Mouse (Mus musculus): ENCODE measurements around the gene Nwd1.

Gene Nwd1

DNA sequence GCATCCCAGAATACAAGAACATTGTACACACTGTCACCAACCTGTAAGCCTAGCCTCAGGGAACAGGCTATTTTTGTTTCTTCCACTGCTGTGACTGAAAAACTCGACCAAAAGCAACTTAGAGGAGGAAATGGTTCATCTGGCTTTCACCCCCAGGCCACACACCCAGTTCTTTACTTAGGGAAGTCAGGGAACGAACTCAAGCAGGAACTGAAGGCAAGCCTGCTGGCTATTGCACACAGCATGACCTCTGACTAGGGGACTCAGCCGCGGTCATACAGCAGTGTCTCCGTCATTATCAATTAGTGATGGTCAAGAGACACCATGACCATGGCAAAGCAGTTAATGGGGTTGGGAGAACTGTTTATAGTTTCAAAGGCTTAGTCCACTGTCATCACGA lies 66.1 kb downstream of the Nwd1 start:
- DNase-seq: no peak

DNA sequence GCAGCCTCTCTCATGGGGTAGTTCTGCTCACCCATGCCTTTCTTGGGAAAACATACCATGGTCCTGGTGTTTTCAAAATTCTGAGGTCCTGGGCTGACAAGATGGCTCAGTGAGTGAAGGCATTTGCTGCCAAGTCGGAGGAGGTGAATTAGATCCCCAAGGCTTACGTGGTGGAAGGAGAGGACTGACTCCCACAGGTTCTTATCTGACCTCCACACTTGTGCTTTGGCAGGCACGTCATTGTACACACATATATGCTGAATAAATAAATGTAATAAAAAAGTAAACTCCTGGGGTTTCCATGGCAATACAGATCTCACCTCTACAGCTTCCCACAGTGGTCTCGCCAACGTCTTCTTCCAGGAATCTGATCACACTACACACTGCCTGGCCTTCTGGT lies 70.1 kb downstream of the Nwd1 start:
- DNase-seq: no peak

DNA sequence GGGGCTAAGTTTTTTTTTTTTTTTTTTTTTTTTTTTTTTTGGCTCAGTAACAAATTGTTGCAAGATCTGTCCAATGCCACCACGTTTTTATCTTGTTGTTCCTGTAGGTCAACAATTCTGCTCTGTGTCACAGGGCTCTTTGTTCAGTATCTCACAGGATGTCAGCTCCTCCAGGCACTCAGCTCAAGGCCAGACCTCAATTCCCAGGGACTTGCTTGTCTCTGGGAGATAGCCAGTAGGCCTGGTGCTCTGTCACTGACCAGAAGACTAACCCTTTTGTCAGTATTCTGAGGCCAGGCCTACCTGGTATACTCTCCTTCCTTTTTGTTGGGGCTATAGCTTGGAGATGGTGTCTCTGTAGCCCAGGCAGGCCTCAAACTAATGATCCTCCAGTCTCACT lies 74.0 kb downstream of the Nwd1 start:
- no peak for DNase-seq

DNA sequence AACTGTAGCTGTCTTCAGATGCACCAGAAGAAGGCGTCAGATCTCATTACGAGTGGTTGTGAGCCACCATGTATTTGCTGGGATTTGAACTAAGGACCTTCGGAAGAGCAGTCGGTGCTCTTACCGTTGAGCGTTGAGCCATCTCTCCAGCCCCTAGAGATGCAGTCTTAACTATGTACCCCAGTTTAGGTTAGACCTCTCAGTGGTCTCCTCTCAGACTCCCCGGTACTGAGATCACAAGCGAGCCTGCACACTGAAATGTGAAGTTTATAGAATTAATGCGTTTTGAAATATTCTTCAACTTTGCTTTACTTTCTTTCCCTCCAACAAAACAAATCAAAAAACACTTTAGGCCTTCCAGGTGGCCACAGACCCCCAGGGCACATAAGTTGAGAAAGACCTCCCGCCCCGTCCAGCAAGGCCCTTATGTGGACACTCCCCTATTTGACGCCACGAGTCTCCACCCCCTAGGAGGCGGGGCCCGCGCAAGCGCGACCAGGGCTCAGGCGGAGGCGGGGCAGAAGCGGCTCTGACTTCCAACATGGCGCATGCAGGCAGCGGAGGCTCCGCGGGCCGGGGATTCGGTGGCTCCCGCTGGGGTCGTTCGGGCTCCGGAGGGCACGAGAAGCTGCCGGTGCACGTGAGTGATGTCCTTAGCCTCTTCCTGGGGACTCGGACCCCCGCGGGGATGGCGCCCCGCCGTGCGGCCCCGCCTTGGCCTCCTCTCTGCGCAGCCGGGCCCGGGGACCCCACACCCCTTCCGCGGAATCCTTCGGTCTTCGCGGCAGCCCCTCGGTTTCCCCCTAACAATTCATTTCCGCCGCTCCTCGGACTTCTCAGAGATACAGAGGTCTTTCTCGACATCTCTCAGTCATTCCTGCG lies 76.5 kb downstream of the Nwd1 start, which contains the start of gene Sin3b:
Sin3b (plus strand) TSS at position 517 of the 882 bp plus-strand sequence.
- DNase-seq: peak; percentile 99

DNA sequence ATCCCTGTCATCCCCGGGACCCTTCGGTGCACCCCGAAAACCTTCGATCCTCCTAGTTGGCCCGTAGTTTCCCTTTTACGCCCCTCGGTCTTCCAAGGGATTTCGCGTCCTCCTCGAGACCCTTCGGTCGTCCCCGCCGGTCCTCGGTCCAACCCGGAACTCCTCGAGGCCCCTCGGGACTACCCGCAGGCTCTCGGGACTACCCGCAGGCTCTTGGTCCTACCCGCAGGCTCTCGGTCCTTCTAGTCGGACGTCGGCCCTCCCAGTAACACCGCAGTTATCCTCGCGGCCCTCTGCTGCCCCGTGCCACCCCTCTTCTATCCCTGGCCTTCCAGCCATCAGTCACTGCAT lies 77.1 kb downstream of the Nwd1 start:
- DNase-seq: no peak

DNA sequence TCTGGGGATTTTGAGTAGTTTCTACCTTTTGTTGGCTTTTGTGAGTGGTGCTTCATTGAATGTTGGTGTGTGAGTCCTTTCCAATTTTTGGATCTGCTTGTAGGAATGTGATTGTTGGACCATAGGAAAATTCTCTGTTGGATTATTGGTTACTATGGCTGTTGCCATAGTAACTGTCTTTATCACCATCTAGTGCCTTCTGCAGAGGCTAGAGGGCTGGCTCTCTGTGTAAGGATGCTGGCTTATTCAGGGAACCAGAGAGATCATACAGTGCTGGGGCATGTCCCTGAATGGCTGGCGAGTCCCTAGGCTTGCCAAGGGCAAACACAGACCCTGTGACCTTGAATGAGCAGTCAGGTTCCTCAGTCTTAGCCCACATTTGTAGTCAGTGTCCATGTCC lies 82.1 kb downstream of the Nwd1 start:
- no peak for DNase-seq

DNA sequence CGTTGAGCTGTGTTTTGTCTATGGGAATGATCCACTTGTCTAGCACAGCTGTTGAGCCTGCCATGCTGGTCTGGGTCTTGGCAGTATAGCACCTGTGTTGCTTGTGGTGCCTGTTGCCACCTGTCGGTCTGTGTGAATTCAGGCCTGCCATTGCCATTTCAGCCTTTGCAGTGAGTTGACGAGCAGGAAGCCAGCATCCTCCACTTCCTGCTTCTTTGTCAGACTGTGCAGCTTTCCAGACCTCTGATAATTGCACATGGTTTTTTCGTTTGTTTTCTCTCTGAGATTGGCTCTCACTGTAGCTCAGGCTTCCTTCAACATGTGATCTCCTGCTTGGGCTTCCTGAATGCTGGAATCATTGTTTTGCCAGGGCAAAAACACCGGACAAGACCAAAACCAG lies 88.5 kb downstream of the Nwd1 start:
- DNase-seq: peak; percentile 95

DNA sequence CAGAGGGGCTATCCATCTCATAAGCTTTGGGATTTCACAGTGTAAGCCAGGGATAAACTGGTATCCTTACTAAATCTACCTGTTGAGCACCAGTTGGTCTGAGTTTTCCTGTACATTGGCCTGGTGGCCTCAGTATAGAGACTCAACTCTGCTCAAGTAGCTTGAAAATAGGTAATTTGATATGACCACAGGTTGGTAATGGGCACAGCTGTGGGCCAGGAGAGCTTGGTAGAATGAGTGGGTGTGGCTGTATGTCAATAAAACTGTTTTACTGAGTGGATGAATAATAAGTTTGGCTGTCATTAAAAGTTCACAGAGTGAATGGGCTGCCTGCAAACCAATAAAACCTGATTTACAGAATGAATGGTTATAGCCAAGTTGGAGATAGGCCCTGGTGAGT lies 90.4 kb downstream of the Nwd1 start:
- no peak for DNase-seq

DNA sequence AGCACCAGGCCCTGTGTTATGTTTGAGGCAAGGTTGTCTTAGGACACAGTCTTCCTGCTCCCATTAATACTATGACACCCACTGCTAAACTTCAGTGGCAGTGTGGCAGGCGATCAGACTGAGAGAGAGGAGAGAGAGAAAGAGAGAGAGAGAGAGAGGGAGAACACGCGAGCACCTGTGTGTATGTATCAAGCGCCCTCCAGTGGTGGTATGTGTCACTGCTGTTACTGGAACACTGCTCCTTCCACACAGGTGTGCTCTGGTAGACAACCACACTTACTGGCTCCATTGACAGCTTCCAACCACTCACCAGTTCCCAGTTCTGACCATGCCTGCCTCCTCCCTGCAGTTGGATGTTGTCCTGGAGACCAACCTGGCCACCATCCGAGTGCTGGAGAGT lies 99.5 kb downstream of the Nwd1 start:
- DNase-seq: peak; percentile 86

DNA sequence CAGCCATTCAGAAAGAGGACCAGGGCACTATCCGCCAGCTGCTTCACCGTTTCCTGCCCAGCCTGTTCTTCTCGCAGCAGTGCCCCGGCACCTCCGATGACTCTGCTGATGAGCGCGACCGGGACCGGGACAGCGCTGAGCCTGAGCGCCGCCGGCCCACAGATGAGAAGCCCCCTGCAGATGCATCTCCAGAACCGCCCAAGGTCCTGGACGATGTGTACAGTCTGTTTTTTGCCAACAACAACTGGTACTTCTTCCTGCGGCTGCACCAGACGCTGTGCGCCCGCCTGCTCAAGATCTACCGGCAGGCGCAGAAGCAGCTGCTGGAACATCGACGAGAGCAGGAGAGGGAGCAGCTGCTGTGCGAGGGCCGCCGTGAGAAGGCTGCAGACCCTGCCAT lies 103.3 kb downstream of the Nwd1 start:
- no peak for DNase-seq

DNA sequence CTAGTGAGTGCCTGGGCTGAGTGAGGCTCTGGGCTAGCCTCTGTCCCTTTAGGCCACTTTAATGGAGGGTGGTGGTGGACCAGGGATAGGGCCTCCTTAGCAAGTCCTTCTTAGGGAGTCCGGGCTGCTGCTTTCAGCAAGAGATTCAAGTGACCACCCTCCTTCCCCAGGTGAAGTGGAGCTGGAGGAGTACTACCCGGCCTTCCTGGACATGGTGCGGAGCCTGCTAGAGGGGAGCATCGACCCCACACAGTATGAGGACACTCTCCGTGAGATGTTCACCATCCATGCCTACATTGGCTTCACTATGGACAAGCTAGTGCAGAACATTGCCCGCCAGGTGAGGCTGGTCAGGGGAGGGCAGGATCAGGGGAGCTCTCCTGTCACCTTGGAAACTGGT lies 103.8 kb downstream of the Nwd1 start:
- DNase-seq: peak; percentile 81

DNA sequence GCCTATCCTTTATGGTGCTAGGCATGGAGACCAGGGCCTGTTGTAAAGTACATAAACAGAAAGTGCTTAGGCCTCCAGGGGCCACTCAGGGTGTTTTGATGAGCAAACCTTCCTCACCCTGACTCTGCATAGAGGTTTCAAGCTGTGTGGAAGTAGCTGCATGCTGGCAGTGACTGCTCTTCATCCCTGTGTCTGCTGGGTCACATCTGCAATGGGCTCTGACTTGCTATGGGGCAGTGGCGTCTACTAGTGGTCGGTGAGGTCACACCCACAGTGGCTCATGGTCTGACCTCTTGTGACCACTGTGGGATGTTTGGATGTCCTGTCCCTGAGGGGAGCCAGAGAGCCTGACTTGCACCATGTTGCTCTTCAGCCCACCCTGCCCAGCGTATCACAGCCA lies 104.6 kb downstream of the Nwd1 start:
- DNase-seq: peak; percentile 81

DNA sequence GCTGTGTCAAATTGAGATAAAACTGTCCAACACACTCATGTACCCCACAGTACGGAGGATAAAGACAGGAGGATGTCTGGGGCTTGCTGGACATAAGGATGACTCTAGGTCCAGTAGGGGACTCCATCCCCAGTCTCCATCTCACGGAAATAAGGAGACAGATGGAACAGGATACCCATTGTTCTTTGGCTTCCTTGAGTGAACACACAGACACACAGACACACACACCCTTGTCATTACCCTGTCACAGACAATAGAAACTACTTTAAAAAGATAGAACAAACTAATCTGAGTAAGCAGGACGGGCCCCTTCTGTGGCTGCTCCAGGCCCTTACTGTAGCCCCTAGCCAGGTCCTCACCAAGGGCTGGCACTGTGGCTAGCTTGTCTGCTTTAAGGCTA lies 105.8 kb downstream of the Nwd1 start:
- peak; percentile 68 for DNase-seq

DNA sequence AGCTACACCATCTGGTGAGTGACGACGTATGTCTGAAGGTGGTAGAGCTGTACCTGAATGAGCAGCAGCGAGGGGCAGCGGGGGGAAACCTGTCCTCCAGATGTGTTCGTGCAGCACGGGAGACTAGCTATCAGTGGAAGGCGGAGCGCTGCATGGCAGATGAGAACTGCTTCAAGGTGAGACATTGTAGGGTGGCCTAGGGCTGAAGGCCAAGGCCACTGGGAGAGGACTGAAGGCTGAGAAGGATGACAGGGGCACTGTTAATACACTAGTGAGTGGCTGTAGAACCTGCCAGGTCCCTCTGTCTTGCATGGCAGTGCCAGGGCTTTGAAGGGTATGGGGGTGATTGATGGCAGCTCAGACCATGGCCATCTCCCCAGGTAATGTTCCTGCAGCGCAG lies 106.7 kb downstream of the Nwd1 start:
- DNase-seq: peak; percentile 79

DNA sequence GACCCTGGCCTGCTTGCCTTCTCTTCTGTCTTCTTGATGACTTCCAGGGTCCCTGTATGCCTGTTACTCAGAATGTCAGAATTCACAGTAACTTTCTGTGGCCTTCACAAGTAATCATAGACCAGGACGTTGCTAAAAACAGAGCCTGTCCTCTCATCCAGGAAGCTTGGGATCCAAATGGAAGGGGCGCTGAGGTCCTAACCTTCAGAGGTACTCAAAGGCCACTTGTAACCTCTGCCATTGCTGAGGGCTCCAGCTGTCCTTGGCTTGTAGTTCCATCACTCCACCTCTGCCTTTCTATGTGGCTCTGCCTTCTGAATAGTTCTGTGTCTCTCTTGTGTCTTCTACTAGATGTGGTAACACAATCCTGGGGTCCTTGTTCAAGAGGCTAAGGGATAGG lies 107.3 kb downstream of the Nwd1 start:
- DNase-seq: peak; percentile 81

DNA sequence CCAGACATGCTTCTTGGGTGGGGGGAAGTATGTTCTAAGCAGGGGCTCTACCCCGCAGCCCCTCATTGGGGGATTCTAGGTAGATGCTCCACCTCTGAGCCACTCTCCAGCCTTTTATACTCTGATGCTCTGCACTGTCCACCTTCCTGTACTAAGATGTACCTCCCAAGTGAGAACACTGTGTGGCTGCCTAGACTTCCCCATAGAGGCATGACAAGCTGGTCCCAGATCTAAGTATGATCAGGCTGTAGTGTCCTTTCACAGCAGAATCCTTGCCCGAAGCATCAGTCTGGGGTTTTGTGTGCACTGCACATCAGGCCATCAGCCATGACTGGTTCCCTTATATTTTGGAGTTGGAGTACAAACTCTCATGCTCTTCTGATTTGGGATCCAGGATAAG lies 109.5 kb downstream of the Nwd1 start:
- peak; percentile 63 for DNase-seq

DNA sequence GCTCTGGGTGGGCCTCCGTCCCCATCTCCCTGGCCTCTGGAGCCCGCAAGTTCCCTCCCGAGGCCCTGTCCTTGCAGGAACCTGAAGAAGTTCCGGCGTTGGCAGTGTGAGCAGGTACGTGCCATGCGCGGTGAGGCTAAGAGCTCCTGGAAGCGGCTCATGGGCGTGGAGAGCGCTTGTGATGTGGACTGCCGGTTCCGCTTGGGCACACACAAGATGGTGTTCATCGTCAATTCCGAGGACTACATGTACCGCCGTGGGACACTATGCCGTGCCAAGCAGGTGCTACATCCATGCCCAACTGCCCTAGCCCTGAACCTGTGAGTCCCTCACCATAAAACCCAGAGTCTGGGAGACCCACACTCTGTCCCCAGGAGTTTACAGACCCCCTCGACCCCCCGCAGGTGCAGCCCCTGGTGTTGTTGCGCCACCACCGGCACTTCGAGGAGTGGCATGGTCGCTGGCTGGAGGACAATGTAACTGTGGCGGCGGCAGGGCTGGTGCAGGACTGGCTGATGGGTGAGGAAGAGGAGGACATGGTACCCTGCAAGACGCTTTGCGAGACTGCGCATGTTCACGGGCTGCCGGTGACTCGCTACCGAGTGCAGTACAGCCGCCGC lies 110.4 kb downstream of the Nwd1 start:
- peak; percentile 88 for DNase-seq

DNA sequence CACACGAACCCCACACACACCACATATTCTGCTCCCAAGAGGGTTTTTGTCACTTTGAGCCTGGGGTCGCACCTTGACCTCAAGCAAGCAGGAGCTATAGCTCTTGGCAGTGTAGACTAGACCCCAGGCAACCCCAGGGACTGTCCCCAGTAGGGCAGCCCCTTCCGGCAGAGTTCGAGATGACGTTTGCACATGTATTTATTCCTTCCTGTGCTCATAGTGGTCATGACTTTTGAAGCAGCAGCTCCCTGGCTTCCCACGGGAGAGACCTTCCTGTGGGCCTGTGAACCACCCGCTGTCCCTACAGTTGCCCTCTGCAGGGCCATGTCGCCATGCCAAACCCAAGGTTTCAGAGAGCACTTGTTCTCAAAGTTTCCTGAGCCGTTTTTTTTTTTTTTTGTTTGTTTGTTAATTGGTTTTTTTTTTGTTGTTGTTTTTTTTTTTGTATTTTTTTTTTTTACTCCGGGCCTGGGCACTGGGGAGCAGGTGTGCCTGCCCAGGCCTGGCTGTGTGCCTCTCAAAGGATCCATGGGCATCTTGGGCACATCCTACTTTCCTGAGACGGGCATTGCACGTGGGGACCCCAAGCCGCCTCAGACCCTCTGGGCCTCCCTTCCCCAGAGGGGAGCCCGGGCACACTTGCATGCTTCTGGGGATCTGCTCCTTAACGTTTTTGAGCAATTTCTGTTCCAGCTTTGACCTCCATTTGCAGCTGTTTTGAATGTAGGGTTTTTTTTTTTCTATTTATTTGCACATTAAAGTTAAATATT lies 111.1 kb downstream of the Nwd1 start:
- peak; percentile 81 for DNase-seq

DNA sequence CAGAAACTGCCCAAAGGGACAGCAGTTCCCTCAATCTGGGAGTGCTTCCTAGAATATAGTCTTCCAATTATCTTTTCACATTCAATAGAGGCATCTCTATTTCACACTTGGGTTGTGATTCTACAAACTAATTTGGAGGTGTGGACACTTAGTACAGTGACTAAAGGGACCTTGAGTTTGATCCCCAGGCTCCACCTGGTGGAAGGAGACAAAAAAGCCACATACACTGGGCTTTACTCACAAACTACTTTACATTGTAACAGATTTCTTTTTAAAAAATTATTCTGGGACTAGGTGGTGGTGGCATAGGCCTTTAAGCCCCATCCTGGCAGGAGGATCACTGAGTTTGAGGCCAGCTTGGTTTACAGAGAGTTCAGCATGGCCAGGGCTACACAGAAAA lies 111.8 kb downstream of the Nwd1 start:
- peak; percentile 30 for DNase-seq

DNA sequence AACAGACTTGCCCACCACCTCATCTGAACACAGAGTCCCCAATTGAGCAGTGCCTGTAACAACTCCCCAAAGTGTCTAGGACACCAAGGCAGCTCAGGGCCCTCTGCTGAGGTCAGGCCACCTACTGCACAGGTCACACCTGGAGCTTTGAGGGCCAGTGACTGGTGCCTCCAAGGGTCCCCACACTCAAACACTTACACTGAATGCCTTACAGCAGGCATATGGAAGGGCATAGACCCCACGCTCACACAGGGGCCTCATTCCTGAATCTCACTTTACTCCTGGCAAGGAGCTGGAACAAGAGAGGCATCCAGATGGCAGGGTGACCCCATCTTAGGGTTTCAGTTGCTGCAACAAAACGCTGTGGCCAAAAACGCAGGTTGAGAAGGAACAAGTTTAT lies 113.7 kb downstream of the Nwd1 start:
- peak; percentile 80 for DNase-seq

DNA sequence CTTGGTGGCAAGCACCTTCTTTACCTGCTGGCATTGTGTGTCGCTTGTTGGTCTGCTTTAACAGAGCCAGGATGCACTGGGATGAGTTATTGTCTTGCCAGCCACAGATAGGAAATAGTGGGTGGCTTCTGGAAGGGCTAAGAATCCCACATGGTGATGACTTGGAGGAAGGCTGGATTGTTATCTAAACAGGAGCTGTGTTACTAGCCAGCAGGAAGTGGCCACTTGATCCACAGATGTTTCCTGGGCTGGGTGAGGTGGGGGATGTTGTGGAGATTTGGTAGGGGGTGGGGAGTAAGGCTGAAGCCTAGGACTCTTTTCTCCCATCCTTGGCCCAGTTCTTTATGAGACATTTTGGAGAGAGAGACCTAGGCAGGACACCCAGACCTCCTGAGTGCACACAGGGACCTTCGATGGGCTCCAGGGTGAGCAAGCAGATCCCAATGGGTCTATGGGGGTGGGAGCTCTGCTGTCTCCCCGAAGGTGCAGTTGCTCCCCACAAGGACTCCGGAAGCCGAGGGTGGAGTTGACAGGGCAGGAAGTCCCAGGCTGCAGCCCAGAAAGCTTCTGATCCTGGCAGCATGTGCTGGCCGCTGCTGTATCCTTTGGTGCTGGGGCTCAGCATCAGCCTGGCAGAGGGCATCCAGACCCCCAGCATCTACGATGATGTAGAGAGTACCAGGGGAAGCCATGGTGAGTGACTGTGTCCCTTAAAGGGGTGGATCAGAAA lies 115.0 kb downstream of the Nwd1 start, which contains the start of gene F2rl3:
F2rl3 (plus strand) TSS at position 559 of the 730 bp plus-strand sequence.
- DNase-seq: peak; percentile 96

DNA sequence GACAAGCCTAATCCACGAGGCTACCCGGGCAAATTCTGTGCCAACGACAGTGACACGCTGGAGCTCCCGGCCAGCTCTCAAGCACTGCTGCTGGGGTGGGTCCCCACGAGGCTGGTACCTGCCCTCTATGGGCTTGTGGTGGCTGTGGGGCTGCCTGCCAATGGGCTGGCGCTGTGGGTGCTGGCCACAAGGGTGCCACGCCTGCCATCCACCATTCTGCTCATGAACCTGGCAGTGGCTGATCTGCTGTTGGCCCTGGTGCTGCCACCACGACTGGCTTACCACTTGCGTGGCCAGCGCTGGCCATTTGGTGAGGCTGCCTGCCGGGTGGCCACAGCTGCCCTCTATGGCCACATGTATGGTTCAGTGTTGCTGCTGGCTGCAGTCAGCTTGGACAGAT lies 115.8 kb downstream of the Nwd1 start:
- peak; percentile 83 for DNase-seq

DNA sequence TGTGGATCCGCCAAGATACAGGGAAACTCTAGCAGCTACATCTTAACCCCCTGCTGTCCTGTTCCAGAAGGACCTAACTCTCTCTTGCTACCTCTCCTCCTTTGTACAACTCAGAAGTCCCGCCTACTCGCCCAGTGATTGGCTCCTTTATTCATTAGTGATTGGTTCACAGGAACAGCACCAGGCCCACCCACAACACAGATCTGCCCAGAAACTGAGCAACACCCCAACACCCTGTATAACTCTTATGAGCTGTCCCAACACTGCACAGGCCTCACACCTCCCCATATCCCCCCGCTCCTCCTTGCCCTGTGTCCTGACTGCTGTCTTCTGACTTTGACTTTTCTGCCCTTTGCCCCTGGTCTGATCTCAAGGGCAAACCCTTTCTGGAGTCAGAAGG lies 119.2 kb downstream of the Nwd1 start:
- DNase-seq: peak; percentile 70
